Mouse (Mus musculus): ENCODE measurements around the gene Hist1h2bp. TPM values are rescaled to one million over a fixed set of nuclear protein-coding genes. Genes with fewer than 3 reads are reported as not detected.
"Not testable (repeated sequence)": the region's sequence is repeated elsewhere in the genome, so short reads cannot be mapped to it uniquely, and the experiment has no call there.

Gene Hist1h2bp
- total RNA-seq, 2 experiments from 2014 or later, result 6.7 to 11.2 TPM

DNA sequence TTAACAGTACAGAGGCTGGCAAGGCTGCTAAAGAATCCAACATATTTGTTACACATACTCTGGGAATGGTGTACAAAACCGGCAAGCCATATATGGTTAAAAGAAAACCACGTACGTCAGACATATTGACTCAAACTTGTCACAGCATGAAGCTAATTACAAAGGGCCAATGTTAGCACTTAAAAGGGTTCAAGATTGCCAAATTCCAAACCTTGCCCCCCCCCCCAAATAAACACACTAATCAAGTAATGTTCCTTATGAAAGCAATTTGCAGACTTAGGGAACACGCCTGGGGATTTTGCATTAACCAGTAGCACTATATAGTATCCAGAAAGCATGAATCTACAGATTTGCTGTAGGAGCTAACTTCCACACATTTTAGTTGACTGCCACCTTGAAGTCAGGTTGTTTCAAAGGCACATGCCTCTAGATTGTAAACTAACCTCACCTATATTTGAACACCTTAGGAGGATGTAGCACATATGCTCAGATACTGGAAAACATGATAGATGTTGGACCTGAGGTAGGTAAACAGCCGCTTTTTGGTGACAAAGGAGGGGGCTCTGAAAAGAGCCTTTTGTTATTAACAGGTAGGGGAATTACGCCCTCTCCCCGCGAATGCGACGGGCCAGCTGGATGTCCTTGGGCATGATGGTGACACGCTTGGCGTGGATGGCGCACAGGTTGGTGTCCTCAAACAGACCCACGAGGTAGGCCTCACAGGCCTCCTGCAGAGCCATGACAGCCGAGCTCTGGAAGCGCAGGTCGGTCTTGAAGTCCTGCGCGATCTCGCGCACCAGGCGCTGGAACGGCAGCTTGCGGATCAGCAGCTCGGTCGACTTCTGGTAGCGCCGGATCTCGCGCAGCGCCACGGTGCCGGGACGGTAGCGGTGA lies 4.7 kb upstream of the Hist1h2bp start:
- intact Hi-C loops (cut with DNase I), result not testable (repeated sequence)

DNA sequence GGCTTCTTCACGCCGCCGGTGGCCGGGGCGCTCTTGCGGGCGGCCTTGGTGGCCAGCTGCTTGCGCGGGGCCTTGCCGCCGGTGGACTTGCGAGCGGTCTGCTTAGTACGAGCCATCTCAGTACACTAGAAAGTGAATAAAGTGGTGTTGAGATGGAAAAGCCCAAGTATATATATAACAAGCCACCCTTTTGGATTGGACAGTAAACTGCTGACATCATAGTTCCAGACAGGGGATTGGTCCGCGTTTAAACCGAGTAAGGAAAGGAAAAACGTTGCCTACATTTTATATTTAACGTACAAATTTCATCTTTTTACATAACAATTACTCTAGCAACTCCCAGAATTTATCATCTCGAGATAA lies 4.0 kb upstream of the Hist1h2bp start, which contains the start of gene Hist1h3i:
Hist1h3i (minus strand) TSS at position 116 of the 363 bp plus-strand sequence.
- DNase-seq (ENCODE audit: low spot score in 2 of 2), result peak; percentile 76 to 80
- intact Hi-C loops (cut with DNase I), result no loop called here

More for the DNA sequence above, 4.7 kb upstream of the Hist1h2bp start:
- not testable (repeated sequence) for DNase-seq (ENCODE audit: low spot score in 2 of 2)

DNA sequence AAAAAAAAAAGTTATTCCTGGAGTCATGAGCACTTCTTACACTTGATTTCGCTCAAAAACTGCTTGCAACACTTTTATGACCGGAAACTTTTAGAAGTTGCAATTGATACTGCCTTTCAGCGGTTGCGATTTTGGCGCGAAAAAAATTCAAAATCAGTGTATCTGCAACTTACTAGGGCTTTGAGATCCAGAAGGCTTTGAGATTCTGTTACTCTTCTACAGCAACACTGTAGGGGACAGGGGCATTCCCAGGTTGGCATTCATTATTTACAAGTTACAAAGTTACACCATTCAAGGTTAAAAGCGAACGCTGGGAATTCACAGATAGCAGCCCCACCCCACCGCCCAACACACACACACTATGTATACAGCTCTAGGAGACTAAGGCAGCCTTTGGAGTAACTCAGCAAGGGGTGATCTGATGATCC lies 3.5 kb upstream of the Hist1h2bp start:
- DNase-seq (ENCODE audit: low spot score in 2 of 2), result peak; percentile 37 to 47
- intact Hi-C loops (cut with DNase I), result no loop called here

DNA sequence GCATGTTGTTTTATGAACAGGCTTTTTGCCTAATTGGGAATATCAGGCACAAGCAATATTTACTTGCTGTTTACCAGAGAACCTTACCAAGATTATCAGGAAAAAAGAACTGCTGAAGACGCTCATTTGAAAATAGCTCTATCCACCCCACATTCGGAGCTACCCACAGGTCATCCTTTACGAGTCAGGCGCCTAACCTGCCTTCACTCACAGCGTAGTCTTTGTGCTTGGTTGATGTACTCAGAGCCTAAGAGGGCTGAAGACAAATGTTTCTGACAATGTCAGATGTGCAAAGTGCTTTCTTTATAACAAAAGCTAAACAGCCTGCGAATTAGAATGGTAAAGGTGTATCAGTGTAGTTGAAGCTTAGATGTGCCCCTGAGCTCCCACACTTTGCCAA lies 3.0 kb upstream of the Hist1h2bp start:
- intact Hi-C loops (cut with DNase I), result no loop called here
- no peak for DNase-seq (ENCODE audit: low spot score in 2 of 2)

DNA sequence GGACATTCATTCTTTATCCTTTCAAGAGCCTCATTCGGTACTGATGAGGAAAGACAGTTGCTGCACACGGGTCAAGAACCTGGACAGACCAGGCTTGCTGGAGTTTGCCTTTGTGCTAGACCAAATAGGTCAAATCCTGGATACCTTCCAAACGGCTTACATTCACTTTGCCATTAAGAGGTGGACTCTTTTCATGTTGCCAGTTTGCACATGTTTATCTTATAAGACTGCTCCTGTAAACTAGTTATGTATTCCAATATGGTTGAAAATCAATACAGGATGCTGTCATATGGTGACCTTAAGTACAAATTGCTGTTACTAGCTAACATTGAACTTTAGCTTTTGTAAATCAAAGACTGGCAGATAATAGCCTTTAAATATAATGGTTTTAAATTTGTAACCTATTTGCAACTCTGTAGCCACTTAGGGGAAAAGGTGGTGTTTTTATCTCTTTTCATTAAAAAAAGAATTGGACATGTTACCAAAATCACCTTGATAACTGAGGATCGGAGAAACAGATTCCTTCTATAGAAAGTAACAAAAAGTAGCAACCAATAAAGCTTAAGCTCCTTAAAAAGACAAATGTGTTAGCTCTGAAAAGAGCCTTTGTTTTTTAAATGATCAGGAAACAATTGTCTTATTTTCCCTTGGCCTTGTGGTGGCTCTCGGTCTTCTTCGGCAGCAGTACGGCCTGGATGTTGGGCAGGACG lies 917 bp upstream of the Hist1h2bp start:
- intact Hi-C loops (cut with DNase I), result no loop called here
- no peak for DNase-seq (ENCODE audit: low spot score in 2 of 2)

DNA sequence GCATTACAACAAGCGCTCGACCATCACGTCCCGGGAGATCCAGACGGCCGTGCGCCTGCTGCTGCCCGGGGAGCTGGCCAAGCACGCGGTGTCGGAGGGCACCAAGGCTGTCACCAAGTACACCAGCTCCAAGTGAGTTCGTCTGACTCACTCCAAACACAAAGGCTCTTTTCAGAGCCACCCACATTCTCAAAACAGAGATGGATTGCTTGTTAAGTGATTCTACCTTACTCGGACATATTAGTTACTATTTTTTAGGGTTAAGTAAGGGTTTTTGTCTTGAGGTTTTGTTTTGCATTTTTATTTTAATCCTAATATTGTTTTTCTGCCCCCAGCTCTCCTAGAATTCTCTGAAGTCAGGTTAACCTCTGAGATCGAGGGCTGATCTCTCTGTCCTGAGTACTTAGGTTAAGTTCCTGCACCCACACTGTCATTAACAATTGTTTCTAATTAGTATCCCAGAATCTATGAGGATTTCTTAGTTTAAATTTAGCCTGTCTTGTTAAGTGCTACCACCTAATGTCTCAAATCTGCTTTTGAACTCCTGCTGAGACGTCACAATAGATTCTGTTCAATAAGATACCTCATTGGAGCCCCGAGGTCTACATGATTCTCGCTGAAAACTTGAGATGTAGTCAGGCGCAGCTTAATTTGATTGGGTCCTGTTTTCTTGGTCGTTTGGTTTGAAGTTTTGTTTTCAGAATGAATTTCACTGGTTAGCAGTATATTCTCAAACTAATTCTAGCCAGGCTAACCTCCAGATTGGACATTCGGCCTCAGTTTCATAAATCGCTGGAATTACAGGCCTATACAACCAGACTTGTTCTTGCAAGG lies 716 bp downstream of the Hist1h2bp start:
- intact Hi-C loops (cut with DNase I), result no loop called here
- DNase-seq (ENCODE audit: low spot score in 2 of 2), result no peak

DNA sequence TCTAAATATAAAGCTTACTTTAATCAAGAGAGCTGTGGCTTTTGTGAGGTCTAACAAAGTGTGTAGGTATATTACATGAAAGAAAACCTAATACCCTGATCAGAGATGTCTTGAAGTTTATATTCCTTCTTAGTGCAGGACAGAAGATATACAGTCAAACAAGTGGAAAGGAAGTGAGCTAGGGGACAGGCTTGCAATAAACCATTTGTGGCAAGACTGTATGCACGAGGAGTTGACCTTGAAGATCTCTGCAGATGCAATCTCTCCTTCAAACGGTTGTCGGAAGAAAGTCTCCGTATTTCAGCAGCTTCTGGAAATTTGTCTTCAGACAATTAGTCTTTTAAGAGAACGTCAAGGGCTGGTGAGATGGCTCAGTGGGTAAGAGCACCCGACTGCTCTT lies 2.7 kb downstream of the Hist1h2bp start:
- no peak for DNase-seq (ENCODE audit: low spot score in 2 of 2)
- intact Hi-C loops (cut with DNase I), result no loop called here

DNA sequence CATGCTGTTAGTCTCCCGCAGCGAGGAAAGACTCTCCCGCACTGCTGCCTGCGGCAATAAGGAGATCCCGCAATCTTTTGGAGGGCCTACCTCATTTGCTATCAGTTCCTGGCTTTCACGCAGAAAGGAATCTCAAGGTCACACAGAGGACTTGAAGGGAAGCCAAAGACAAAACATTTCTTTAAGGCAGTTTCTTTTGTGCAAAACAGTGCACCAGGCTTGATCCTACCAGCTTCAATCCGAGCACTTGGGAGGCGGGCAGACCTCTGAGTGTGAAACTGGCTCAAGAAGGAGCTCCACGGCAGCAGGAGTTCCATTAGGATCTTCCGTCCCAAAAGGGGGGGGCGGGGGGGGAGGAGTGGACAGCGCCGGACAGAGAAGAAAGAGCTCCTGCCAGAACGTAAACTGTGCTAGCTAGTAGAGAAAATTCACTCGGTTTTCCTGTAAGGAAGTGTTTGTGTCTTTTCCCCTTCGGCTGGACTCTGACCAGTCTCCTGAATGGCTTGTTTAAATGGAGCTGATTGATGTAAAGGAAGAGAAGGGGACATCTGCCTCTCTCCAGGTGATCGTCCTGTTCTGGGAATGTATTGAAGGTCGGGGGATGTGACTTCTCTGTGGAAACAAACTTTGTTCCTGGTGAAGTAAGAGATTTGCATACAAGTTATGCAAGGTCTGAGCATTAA lies 3.5 kb downstream of the Hist1h2bp start:
- DNase-seq (ENCODE audit: low spot score in 2 of 2), result no peak
- intact Hi-C loops (cut with DNase I), result no loop called here

DNA sequence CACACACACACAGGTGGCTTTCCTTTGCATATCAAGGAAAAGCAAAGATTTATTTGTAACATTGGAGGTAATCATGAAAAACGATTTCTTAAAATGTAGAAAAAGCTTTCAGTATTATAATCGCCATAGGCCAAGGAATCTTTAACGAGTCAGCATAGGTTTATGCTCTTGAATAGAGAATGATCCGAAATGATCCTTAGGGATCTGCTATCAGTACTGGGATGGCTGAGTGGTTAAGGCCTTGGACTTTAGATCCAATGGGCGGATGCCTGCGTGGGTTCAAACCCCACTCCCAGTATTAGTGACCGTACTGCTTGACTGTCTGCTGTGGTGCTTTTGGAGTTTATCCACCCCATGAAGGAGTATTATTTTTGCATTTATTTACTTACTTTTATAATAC lies 8.3 kb downstream of the Hist1h2bp start:
- intact Hi-C loops (cut with DNase I), result no loop called here
- DNase-seq (ENCODE audit: low spot score in 2 of 2), result no peak

DNA sequence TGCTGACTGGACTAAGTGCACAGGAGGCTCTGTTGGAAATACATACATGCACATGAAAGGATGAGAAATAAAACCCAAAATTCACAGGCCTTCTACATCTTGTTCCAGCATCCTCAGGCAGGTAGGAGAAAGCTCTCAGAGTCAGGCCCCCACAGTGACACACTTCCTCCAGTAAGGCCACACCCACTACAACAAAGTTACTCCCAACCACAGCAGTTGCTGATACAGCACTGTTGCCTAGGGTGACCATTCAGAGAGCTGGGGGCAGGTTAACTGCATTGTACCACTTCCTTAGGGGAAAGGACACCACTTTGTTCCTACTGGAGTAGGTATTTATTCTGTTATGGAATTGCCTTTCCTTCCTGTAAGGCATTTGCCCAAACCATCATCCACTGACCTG lies 9.9 kb downstream of the Hist1h2bp start:
- intact Hi-C loops (cut with DNase I); DNase-seq (ENCODE audit: low spot score in 2 of 2): not testable (repeated sequence)

DNA sequence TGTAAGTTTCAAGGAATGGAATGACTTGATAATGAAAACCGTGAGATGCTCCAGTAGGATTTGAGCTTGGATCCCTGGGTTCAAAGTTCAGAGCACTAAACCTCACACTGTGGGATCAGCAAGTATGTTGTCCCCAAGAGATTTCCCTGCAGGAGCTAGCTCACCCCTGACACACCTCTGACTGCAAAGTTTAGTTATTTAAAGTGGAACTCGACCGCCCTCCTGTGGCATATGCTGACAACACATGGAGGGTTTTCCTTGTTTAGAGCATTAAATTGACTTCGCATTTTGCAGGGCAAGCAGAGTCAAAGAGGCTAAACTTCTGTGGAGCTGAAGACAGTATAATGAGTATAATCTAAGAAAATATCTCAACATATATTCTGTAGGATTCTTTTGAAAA lies 15.8 kb downstream of the Hist1h2bp start:
- DNase-seq (ENCODE audit: low spot score in 2 of 2); intact Hi-C loops (cut with DNase I): not testable (repeated sequence)

DNA sequence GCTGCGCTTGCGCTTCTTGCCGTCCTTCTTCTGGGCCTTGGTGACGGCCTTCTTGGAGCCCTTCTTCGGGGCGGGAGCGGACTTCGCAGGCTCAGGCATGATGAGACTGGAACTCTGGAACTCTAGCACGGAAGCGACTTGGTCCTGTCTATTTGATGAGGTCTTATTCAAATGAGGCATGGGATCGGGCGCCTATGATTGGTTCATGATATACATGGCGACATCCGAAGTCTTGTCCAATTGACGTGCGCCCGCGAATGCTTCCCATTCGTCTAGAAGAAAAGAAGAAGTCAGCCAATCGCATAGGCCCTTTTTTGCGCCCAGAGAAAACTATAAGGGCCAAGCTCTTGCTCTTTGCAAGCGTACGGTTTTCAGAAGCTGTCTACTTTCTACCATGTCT lies 22.8 kb downstream of the Hist1h2bp start, which contains the start of the genes Hist1h2bq and Hist1h2ao:
Hist1h2bq (minus strand) TSS at position 125 of the 400 bp plus-strand sequence.
Hist1h2ao (plus strand) TSS at position 393 of the 400 bp plus-strand sequence.
- DNase-seq (ENCODE audit: low spot score in 2 of 2); intact Hi-C loops (cut with DNase I): not testable (repeated sequence)

DNA sequence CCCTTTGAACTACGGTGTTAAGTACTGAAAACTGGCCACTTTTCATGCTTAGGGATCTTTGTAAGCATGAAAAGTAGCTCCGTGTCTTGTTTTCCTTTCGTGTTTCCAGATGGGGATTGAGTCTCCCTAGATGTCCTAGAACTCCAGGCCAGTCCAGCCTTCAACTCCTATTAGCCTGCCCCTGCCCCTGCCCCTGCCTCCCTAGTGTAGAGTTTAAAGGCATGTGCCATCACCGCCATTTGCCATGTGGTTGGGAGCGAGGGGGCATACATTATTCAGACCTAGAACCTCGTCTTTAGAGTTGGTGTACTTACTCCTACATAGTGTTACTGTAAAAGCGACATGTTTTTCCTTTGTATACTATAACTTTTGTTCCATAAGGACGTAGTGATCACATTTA lies 23.8 kb downstream of the Hist1h2bp start:
- intact Hi-C loops (cut with DNase I), result not testable (repeated sequence)

DNA sequence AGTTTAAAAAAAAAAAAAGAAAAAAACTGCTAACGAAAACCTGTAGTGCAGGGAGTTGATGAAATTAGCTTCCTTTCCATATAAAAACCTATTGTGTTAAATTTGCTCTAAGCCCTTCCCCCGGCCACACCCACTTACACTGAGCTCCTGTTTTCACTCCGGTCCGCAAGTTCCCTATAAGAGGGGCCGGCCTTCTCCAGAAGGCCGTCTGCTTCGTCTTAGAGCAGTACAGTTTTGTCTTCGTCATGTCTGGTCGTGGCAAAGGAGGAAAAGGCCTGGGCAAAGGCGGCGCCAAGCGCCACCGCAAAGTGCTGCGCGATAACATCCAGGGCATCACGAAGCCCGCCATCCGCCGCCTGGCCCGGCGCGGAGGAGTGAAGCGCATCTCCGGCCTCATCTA lies 24.3 kb downstream of the Hist1h2bp start, which contains the start of gene Hist1h4m:
Hist1h4m (plus strand) TSS at position 208 of the 400 bp plus-strand sequence.
- intact Hi-C loops (cut with DNase I), result not testable (repeated sequence)
- DNase-seq (ENCODE audit: low spot score in 2 of 2), result peak in 1 of 2 experiments; percentile 49

More for the DNA sequence above, 23.8 kb downstream of the Hist1h2bp start:
- DNase-seq (ENCODE audit: low spot score in 2 of 2), result not testable (repeated sequence)

DNA sequence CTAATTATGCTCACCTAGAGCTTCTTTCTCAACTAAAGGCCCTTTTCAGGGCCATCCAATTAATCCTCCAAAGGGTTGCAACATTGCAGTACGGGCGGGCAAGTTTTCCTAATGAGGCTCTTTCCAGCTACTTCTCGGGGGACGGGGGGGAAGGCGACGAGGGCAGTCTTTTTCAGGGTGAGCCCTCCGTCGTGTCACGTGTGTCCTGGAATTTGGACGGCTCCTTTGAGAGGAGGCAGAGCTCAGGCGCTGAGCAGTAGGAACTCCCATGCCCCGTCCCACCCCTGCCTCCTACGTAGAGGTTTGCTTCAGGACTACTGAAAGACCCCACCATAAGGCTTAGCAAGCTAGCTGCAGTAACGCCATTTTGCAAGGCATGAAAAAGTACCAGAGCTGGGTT lies 24.8 kb downstream of the Hist1h2bp start:
- DNase-seq (ENCODE audit: low spot score in 2 of 2); intact Hi-C loops (cut with DNase I): not testable (repeated sequence)

DNA sequence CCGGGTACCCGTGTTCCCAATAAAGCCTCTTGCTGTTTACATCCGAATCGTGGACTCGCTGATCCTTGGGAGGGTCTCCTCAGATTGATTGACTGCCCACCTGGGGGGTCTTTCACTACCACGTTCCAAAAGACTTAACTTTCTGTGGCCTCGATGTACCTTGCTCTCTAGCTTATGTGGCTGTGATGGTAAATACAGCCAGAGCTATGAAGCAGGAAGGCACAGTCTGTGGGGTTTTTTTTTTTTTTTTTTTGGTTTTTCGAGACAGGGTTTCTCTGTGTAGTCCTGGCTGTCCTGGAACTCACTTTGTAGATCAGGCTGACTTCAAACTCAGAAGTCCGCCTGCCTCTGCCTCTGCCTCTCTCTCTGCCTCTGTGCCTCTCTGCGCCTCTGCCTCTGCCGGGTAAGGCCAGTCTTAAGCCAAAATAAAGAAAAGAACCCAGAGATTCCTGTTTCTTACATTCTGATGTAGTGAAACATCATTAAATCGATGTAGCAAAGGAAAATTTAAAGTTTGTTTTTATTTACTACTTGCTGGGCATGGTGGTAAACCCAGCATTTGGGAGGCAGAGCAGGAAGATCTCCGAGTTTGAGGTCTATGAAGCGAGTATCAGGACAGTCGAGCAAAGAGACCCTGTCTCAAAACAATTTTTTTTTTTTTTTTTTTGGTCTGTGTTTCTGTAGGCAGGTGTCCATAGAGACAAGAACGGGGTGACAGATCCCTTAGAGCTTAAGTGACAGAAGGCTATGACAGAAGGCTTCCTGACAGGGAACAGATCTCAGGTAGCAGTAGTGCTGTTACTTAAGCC lies 33.0 kb downstream of the Hist1h2bp start:
- DNase-seq (ENCODE audit: low spot score in 2 of 2); intact Hi-C loops (cut with DNase I): not testable (repeated sequence)

DNA sequence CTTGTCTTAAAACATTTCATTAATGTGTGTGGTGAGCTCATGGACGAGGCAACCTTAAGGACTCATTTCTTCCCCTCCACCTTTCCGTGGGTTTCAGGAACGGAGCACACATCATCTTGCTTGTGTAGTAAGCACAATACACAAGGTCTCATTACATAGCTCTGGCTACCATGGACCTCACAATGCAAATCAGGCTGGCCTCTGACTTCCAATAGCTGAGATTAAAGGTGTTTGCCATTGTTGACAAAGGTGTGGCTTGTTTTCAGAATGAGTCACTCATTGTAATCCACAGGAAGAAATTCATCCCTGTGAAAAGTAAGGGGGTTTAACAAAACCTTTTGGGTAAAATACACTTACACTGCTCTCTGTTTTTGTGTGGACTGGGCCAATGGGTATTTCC lies 41.2 kb downstream of the Hist1h2bp start:
- intact Hi-C loops (cut with DNase I), result no loop called here
- DNase-seq (ENCODE audit: low spot score in 2 of 2), result no peak

DNA sequence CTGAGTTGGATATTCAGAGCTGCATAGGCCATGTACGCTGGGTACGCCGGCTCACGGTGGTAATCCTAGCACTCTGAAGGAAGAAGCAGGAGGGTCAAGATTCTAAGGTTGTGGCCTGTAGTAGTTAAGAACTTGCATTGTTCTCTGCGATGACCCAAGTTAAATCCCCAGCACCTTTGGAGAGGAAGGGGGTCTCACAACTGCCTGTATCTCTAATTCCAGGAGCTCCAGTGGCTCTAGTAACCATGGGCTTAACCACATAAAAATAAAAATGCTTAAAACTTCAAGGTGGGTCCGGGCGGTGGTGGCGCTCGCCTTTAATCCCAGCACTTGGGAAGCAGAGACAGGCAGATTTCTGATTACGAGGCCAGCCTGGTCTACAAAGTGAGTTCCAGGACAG lies 43.1 kb downstream of the Hist1h2bp start:
- no peak for DNase-seq (ENCODE audit: low spot score in 2 of 2)
- intact Hi-C loops (cut with DNase I), result no loop called here

Data from left cerebral cortex, postnatal 14 days (tissue).